Mouse (Mus musculus) midbrain, postnatal 0 days (tissue): ENCODE measurements around the gene Selenoo. TPM values are rescaled to one million over a fixed set of nuclear protein-coding genes. Genes with fewer than 3 reads are reported as not detected.

Experiments
- ATAC-seq: fragments of 200-750 bp; cut with Nextera tagmentation; 2 replicates; pipeline ENCODE4 v1.8.0; 2017; ENCODE audit warnings: moderate number of reproducible peaks, mild to moderate bottlenecking, moderate TSS enrichment, moderate library complexity; ENCODE audit not compliant: low FRiP score
- DNase-seq: peaks from one replicate; pipeline ENCODE4 v3.0.0-alpha.2; 2015; ENCODE audit warnings: low spot score
- H3K27ac ChIP-seq: fragments of 300-500 bp; sonication (generic); 2 replicates; pipeline ENCODE4 v1.5.1; 2014; ENCODE audit warnings: low read depth, mild to moderate bottlenecking, low read length, mixed read lengths
- H3K27me3 ChIP-seq: fragments of 300-500 bp; sonication (generic); 2 replicates; pipeline ENCODE4 v1.6.1; 2014; ENCODE audit warnings: low read length, control low read depth, mixed read lengths; ENCODE audit not compliant: insufficient read depth
- H3K36me3 ChIP-seq: fragments of 300-500 bp; sonication (generic); 2 replicates; pipeline ENCODE4 v1.6.1; 2014; ENCODE audit warnings: low read length, control low read depth, mixed read lengths; ENCODE audit not compliant: insufficient read depth
- H3K4me1 ChIP-seq: fragments of 300-500 bp; sonication (generic); 2 replicates; pipeline ENCODE4 v1.6.1; 2014; ENCODE audit warnings: mild to moderate bottlenecking, control low read depth, antibody characterized with exemption, low read length, mixed read lengths; ENCODE audit not compliant: insufficient read depth
- H3K4me2 ChIP-seq: fragments of 300-500 bp; sonication (generic); 2 replicates; pipeline ENCODE4 v1.6.1; 2014; ENCODE audit warnings: low read depth, mild to moderate bottlenecking, low read length, mixed read lengths; ENCODE audit not compliant: poor library complexity, severe bottlenecking
- H3K4me3 ChIP-seq: fragments of 300-500 bp; sonication (generic); 2 replicates; pipeline ENCODE4 v1.5.1; 2014; ENCODE audit warnings: low read depth, mild to moderate bottlenecking, low read length, moderate library complexity
- H3K9ac ChIP-seq: fragments of 300-500 bp; sonication (generic); replicated peaks from 2 replicates; pipeline ENCODE4 v1.6.1; 2014; ENCODE audit warnings: mild to moderate bottlenecking, low read length, moderate library complexity, mixed read lengths; ENCODE audit not compliant: poor library complexity, severe bottlenecking
- H3K9me3 ChIP-seq: fragments of 300-500 bp; sonication (generic); 2 replicates; pipeline ENCODE4 v1.6.1; 2016; ENCODE audit warnings: low read length, control low read depth
- CTCF ChIP-seq: IDR thresholded peaks from 2 replicates; pipeline ENCODE4 v1.5.1; 2016; ENCODE audit warnings: antibody characterized with exemption, mild to moderate bottlenecking
- WGBS: fragments of 180-500 bp; shearing (Covaris S2); extraction: QIAGEN DNeasy Blood & Tissue Kit; methylation state at CpG from one replicate; pipeline ENCODE4 v1.1.7; 2014; 5-methylcytosine and 5-hydroxymethylcytosine counted together
- polyA plus RNA-seq: library from polyadenylated mRNA; unstranded; fragments of >200 nt; fragmentation: Nextera tagmentation; extraction: Ambion mirVana; gene quantifications from 2 replicates; pipeline ENCODE4 v1.2.1, GENCODE M21; 2015
- total RNA-seq: library from RNA; depleted of rRNA; stranded (reverse); fragments of >200 nt; gene quantifications from 2 replicates; pipeline ENCODE4 v1.2.3, GENCODE M21; 2014

The Selenoo gene
- total and polyA plus RNA-seq, 2 experiments from 2014 or later = 19.0 to 42.3 TPM

- Histone ChIP-seq H3K4me2 (peak overlapping the region; percentile 93), H3K4me3 (peak overlapping the region; percentile 70), H3K9me3 (no peaks in the 10 kb centered on the region), H3K9ac (peak overlapping the region; percentile 60), H3K27me3 (no peaks in the 10 kb centered on the region), H3K27ac (peak overlapping the region; percentile 55), H3K4me1 (peaks cover 25% of the 10 kb centered on the region), H3K36me3 (no peaks in the 10 kb centered on the region)
- ATAC-seq = peak; percentile 33; the same call in 1 of the 2 replicates
- peak; percentile 20 for TF ChIP-seq CTCF
- WGBS = under 1% methylated on average over 26 of the region's 27 CpGs
- DNase-seq = peak; percentile 46
Observed at GRCm38 (mm10) chr15:89146537-89146936, 57.7 kb downstream of the Selenoo start.

DNA sequence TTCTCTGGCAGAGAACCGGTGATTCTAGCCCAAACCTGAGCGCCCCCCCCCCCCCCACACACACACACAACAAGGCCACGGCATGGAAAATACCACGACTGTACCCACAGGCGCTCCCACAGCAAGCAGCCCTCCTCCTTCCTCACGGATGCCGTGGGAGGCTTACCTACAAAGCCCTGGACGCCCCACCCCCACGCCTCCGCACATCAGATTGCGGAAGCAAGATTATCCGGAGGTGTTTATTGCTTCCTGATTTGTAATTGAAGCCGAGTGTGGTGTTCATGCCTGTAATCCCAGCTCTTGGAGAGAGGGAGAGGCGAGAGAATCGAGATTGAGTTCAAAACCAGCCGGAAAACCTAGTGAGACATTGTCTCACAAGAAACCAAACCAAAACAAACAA, 58.1 kb downstream of the Selenoo start:
- H3K4me2 ChIP-seq = peak overlapping the region; percentile 93
- 0 out of 2 replicates have a peak, but pooled peaks have one; percentile 20 for ATAC-seq
- no peak for TF ChIP-seq CTCF
- peak overlapping the region; percentile 70 for H3K4me3 ChIP-seq
- peak; percentile 33 for DNase-seq
- peak overlapping the region; percentile 55 for H3K27ac ChIP-seq
- H3K4me1 ChIP-seq = peaks cover 25% of the 10 kb centered on the region
- H3K27me3 ChIP-seq = no peaks in the 10 kb centered on the region
- WGBS = 6% methylated on average over 15 of the region's 16 CpGs
- H3K9me3 ChIP-seq = no peaks in the 10 kb centered on the region
- H3K36me3 ChIP-seq = no peaks in the 10 kb centered on the region
- H3K9ac ChIP-seq = peak overlapping the region; percentile 60

DNA sequence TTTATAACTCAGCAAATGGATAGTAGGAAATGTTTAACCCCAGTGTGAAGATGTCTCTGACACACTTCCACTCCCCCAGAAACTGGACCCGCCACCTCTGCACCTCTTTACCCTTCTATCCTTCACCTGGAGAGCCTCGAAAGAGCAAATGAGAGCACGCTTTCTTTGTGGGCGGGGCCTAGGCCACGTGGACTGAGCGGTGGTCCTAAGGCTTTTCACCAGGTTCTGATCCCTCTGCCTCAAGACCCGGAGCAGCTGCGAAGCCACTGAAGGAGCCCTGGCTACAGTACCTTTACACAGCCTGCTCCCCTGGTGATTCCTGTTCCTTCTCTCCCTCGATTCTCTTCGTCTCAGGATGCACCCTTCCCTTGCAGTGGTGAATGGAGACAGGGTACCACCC, 58.6 kb downstream of the Selenoo start:
- Histone ChIP-seq H3K36me3 (no peaks in the 10 kb centered on the region), H3K9me3 (no peaks in the 10 kb centered on the region), H3K9ac (no peak overlapping the region; the same call in 1 of the 2 replicates), H3K27me3 (no peaks in the 10 kb centered on the region), H3K4me1 (peaks cover 25% of the 10 kb centered on the region), H3K4me3 (peak overlapping the region; percentile 70), H3K27ac (peak overlapping the region; percentile 55; the same call in 1 of the 2 replicates), H3K4me2 (peak overlapping the region; percentile 93)
- WGBS = 12% methylated on average over 10 of the region's 10 CpGs
- TF ChIP-seq CTCF = no peak
- no peak for DNase-seq
- ATAC-seq = no peak

DNA sequence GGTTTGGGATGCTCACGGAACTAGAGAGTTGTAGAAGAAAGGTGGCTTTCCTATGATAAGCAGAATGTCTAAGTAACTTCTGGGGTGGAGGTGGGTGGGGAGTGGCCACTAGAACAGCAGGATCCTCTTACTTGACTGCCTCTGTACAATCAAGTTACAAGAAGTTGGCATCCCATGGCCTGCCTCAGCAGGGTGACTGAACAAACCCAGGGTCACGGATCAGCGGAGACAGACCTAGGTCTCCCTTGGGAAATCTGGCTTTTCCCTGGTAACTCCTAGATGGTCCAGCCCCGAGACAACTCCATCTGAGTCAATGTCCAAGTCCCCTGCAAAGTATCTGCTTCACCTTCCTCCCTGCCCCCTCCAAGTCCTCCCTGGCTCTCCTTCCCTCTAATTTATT, 59.0 kb downstream of the Selenoo start:
- TF ChIP-seq CTCF = no peak
- Histone ChIP-seq H3K4me1 (peaks cover 25% of the 10 kb centered on the region), H3K27me3 (no peaks in the 10 kb centered on the region), H3K4me2 (peak overlapping the region; percentile 93), H3K36me3 (no peaks in the 10 kb centered on the region), H3K9ac (peak overlapping the region; percentile 78; the same call in 1 of the 2 replicates), H3K9me3 (no peaks in the 10 kb centered on the region), H3K4me3 (peak overlapping the region; percentile 70), H3K27ac (no peak overlapping the region)
- 32% methylated on average over 4 of the region's 4 CpGs for WGBS
- ATAC-seq (no peak), DNase-seq (no peak)

DNA sequence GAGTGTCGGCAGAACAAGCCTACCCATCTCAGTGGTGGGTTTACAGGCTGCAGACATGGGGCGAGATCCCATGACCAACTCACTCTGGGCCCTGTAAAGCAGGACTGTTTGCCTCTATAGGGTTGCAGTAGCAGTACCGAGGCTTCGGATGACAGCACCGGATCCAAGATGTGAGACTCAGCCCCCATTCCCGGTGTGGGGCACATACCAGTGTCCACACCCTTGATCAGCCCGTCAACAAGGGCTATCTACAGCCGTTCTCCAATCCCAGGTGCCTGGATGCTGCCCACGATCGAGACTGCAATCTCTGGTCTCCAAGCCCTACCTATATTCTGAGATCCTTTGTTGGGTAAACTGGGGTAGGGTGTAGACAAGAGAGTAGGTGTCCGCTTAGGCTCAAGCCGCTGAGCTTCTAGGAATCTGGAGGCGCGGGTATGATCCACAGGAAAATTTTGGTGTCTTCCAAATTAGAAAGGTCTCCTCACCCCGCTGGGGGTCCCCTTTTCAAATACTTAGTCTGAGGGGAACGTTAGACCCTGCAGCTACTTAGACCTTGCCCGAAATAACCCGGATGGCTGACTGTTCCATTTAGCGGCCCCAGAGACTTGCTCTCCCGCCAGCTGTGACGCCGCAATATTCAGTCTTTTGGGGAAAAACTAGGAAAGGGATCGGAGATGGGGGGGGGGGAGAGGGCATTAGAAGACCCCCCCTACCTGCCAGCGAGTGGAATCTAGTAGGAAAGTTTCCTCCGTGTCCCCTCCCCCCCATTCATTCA, 59.8 kb downstream of the Selenoo start:
- Histone ChIP-seq H3K36me3 (no peaks in the 10 kb centered on the region), H3K27ac (peak overlapping the region; percentile 74), H3K4me3 (peak overlapping the region; percentile 70), H3K9ac (peak overlapping the region; percentile 78), H3K4me2 (peak overlapping the region; percentile 93), H3K9me3 (no peaks in the 10 kb centered on the region), H3K4me1 (peaks cover 25% of the 10 kb centered on the region), H3K27me3 (no peaks in the 10 kb centered on the region)
- WGBS = 5% methylated on average over 24 of the region's 25 CpGs
- 0 out of 2 replicates have a peak, but pooled peaks have one; percentile 2 for TF ChIP-seq CTCF
- ATAC-seq (no peak), DNase-seq (no peak)
